Mouse (Mus musculus): ENCODE measurements around the gene Ucp3. TPM values are rescaled to one million over a fixed set of nuclear protein-coding genes. Genes with fewer than 3 reads are reported as not detected.

Gene Ucp3
- polyA plus RNA-seq, 1 experiment from 2014 or later: not detected

DNA sequence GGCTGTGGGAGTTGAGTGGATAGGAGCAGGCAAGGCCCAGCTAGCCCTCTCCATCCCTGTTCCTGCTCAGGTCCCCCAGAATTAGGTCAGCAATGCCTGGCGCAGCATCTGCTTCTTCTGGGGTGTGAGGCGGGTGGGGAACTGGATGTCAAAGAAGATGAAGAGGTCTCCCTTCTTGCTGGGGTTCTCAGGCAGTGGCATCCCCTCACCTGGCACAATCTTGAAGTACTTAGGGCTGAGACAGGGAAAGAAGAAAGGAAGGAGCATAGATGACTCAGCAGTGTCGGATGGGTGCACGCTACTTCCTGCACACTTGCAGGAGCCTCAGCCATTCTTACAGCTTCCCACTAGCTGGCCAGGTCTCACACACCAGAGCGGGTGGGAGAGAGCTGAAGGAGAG, 30.3 kb downstream of the Ucp3 start:
- H3K4me3 ChIP-seq (replicated peaks): no peak overlapping the region
- no peaks in the 10 kb centered on the region for H3K9me3 ChIP-seq
- WGBS: 88% methylated on average over 5 of the region's 5 CpGs
- H3K36me3 ChIP-seq: peaks cover 7% of the 10 kb centered on the region; the same call in 1 of the 2 replicates
- H3K4me2 ChIP-seq (replicated peaks): no peak overlapping the region
- 0 out of 2 replicates have a peak, but pooled peaks cover 4% of the 10 kb centered on the region for H3K4me1 ChIP-seq (replicated peaks)
- no peak for ATAC-seq
- no peak overlapping the region for H3K9ac ChIP-seq (replicated peaks)
- no peaks in the 10 kb centered on the region for H3K27me3 ChIP-seq
- H3K27ac ChIP-seq: no peak overlapping the region

DNA sequence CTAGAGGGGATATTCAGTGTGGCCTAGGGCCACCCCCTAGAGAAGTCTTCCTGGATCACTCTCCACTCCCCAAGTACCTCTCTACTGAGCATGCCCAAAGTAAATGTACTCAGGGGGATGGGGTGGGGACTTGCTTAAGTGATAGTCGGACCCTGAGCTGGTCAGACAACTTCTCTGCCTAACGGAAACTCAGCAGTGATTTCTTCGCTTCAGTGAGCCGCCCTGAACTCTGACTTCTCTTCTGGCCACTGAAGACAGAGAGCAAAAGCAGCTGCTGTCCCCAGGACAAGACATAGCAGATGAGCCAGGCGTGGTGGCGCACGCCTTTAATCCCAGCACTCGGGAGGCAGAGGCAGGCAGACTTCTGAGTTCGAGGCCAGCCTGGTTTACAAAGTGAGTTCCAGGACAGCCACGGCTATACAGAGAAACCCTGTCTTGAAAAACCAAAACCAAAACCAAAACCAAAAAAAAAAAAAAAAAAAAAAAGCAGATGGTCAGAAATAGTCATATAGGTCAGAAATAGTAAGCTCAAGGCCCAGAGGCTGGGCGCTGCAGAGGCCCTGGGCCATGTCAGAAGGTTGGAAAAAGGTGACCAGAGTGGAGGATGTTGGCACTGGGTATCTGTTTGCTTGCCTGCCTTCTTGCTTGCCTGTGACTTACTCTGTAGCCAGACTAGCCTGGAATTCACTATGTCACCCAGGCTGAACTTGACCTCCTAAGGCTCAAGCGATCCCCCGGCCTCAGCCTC, 32.1 kb downstream of the Ucp3 start:
- Histone ChIP-seq H3K36me3 (no peaks in the 10 kb centered on the region), H3K4me1 (replicated peaks) (0 out of 2 replicates have a peak, but pooled peaks cover 4% of the 10 kb centered on the region), H3K27me3 (no peaks in the 10 kb centered on the region), H3K4me3 (replicated peaks) (no peak overlapping the region), H3K9ac (replicated peaks) (no peak overlapping the region), H3K4me2 (replicated peaks) (no peak overlapping the region), H3K9me3 (no peaks in the 10 kb centered on the region), H3K27ac (no peak overlapping the region)
- 85% methylated on average over 13 of the region's 13 CpGs for WGBS
- no peak for ATAC-seq

- Histone ChIP-seq H3K27me3 (no peaks in the 10 kb centered on the region), H3K9me3 (no peaks in the 10 kb centered on the region), H3K4me2 (replicated peaks) (no peak overlapping the region), H3K4me3 (replicated peaks) (no peak overlapping the region), H3K4me1 (replicated peaks) (no peaks in the 10 kb centered on the region), H3K9ac (replicated peaks) (no peak overlapping the region), H3K27ac (no peak overlapping the region), H3K36me3 (no peaks in the 10 kb centered on the region)
- WGBS: 78% methylated on average over 4 of the region's 4 CpGs
- ATAC-seq: no peak
These were observed 33.7 kb downstream of the Ucp3 start for GRCm38 (mm10) chr7:100506494-100506893.

DNA sequence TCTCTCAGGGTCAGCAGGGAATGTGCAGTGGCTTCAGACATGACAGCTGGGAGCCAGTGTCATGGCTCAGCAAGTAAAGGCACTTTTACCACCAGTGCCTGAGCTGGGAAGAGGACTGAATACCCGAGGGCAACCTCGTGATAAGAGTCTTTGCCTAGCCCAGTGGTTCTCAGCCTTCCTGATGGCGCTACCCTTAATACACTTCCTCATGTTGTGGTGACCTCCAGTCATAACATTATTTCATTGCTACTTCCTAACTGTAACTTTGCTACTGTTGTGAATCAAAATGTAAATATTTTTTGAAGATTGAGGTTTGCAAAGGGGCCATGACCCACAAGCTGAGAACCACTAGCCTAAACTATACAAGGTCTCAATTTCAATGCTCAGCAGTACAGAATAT, 35.9 kb downstream of the Ucp3 start:
- H3K4me2 ChIP-seq (replicated peaks): no peak overlapping the region
- no peak overlapping the region for H3K27ac ChIP-seq
- no peaks in the 10 kb centered on the region for H3K36me3 ChIP-seq
- no peak overlapping the region for H3K4me3 ChIP-seq (replicated peaks)
- ATAC-seq: no peak
- H3K9ac ChIP-seq (replicated peaks): no peak overlapping the region
- no peaks in the 10 kb centered on the region for H3K27me3 ChIP-seq
- 82% methylated on average over 3 of the region's 3 CpGs for WGBS
- H3K4me1 ChIP-seq (replicated peaks): no peaks in the 10 kb centered on the region
- no peaks in the 10 kb centered on the region for H3K9me3 ChIP-seq

- Histone ChIP-seq H3K27ac (no peak overlapping the region), H3K27me3 (no peaks in the 10 kb centered on the region), H3K36me3 (no peaks in the 10 kb centered on the region), H3K4me2 (replicated peaks) (no peak overlapping the region), H3K9me3 (no peaks in the 10 kb centered on the region), H3K9ac (replicated peaks) (no peak overlapping the region), H3K4me3 (replicated peaks) (no peak overlapping the region), H3K4me1 (replicated peaks) (no peaks in the 10 kb centered on the region; the same call in 1 of the 2 replicates)
- no peak for ATAC-seq
- 83% methylated on average over 8 of the region's 8 CpGs for WGBS
These were observed 38.8 kb downstream of the Ucp3 start for GRCm38 (mm10) chr7:100511602-100512001.

DNA sequence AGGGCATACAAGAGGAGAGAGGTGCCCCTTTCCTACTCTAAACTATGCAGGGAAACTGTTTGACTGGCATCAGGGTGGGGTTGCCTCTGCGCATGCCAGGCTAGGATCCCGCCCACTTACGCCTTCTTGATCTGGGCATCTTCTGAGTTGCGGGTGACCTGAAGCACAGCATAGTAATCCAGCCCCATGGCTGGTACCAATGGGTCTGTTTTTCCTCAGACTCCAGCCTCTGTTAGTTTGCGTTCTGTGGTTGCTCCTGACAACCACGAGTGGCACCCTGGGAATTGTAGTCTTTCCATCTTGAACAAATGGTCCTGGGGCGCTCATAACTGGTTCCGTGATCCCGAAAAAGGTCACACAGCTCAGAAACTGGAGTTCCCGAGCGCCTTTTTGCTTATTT, 41.8 kb downstream of the Ucp3 start, which contains the start of gene Dnajb13:
Gene Dnajb13, minus strand, starts transcription at position 388 of the 400 bp plus-strand sequence.
- no peaks in the 10 kb centered on the region for H3K9me3 ChIP-seq
- H3K4me2 ChIP-seq (replicated peaks): peak within 1 kb of the TSS; percentile 17
- 42% methylated on average over 11 of the region's 11 CpGs for WGBS
- H3K27me3 ChIP-seq: no peaks in the 10 kb centered on the region
- H3K9ac ChIP-seq (replicated peaks): no peak within 1 kb of the TSS
- ATAC-seq: peak; percentile 60
- H3K4me1 ChIP-seq (replicated peaks): no peaks in the 10 kb centered on the region; the same call in 1 of the 2 replicates
- H3K27ac ChIP-seq: no peak within 1 kb of the TSS
- H3K4me3 ChIP-seq (replicated peaks): no peak within 1 kb of the TSS
- no peaks in the 10 kb centered on the region for H3K36me3 ChIP-seq

DNA sequence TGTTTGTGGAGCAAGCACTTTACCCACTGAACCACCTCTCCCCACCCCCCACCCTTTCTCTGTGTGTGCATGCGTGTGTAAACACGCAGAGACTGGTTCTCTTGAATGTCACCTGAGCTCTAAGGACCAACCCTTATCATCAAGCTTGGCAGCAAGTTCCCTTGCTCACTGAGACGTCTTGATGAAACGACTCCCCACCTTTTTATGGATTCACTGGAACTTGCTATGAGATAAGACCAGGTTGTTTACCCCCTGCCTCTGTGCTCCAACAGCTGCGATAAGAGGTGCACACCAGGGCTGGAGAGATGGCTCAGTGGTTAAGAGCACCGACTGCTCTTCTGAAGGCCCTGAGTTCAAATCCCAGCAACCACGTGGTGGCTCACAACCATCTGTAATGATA, 47.4 kb downstream of the Ucp3 start:
- WGBS: 73% methylated on average over 7 of the region's 7 CpGs
- H3K36me3 ChIP-seq: no peaks in the 10 kb centered on the region

DNA sequence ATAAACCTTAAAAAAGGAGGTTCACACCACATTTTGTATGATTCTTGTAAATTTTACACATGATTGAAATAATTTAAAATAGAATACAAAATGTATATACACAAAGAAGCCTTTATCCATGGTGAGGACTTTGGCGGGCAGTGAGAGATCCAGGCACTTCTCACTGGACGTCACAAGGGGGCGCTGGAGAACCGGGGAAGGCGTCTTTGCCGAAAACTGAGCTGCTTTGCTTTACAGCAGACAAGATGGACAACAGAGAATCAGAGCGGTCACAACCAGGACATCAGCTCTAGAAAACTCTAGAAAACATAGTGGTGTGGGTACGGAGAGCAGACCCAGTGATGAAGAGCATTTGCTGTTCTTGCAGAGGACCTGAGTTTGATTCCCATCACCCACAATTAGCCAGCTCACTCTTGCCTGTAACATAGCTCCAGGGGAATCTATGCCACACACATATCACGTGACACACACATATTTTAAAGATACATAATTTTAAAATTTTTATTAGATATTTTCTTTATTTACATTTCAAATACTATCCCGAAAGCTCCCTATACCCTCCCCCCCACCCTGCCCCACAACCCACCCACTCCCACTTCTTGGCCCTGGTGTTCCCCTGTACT, 48.0 kb downstream of the Ucp3 start:
- Histone ChIP-seq H3K27me3 (no peaks in the 10 kb centered on the region), H3K9me3 (no peaks in the 10 kb centered on the region), H3K4me2 (replicated peaks) (no peak overlapping the region; the same call in 1 of the 2 replicates), H3K27ac (no peak overlapping the region), H3K4me3 (replicated peaks) (no peak overlapping the region), H3K36me3 (no peaks in the 10 kb centered on the region), H3K9ac (replicated peaks) (no peak overlapping the region), H3K4me1 (replicated peaks) (no peaks in the 10 kb centered on the region)
- peak; percentile 72 for ATAC-seq
- 21% methylated on average over 10 of the region's 10 CpGs for WGBS

More for the DNA sequence above, 47.4 kb downstream of the Ucp3 start:
- Histone ChIP-seq H3K27me3 (no peaks in the 10 kb centered on the region), H3K4me3 (replicated peaks) (no peak overlapping the region), H3K9ac (replicated peaks) (no peak overlapping the region), H3K9me3 (no peaks in the 10 kb centered on the region), H3K4me2 (replicated peaks) (no peak overlapping the region), H3K4me1 (replicated peaks) (no peaks in the 10 kb centered on the region), H3K27ac (no peak overlapping the region)
- no peak for ATAC-seq

- WGBS: 75% methylated on average over 3 of the region's 3 CpGs
These were observed 49.4 kb downstream of the Ucp3 start for GRCm38 (mm10) chr7:100522222-100522621.

DNA sequence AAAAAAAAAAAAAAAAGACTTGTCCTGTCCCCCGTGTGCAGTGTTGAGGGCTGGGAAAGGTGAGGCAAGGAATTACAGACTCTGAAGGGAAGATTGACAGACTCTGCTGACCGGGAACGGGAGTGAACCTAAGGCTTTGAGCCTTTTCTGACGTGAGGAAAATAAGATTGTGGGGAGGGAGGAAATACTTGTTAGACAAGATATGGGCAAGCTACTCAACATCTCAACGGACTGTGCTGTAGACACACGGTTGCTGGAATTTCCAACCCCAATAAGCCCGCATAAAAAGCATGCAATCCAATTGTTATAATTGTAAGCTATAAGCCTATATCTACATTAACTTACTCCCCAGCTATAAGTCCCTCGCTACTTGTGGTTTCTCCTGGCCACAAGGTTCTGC, 51.9 kb downstream of the Ucp3 start:
- 79% methylated on average over 8 of the region's 8 CpGs for WGBS
- Histone ChIP-seq H3K27ac (no peak overlapping the region), H3K36me3 (no peaks in the 10 kb centered on the region)

More at GRCm38 (mm10) chr7:100522222-100522621, 49.4 kb downstream of the Ucp3 start:
- no peak overlapping the region for H3K4me2 ChIP-seq (replicated peaks)
- H3K4me1 ChIP-seq (replicated peaks): no peaks in the 10 kb centered on the region
- no peaks in the 10 kb centered on the region for H3K27me3 ChIP-seq
- no peaks in the 10 kb centered on the region for H3K9me3 ChIP-seq
- no peak overlapping the region for H3K9ac ChIP-seq (replicated peaks)
- no peak overlapping the region for H3K27ac ChIP-seq
- H3K36me3 ChIP-seq: no peaks in the 10 kb centered on the region
- ATAC-seq: no peak
- H3K4me3 ChIP-seq (replicated peaks): no peak overlapping the region

DNA sequence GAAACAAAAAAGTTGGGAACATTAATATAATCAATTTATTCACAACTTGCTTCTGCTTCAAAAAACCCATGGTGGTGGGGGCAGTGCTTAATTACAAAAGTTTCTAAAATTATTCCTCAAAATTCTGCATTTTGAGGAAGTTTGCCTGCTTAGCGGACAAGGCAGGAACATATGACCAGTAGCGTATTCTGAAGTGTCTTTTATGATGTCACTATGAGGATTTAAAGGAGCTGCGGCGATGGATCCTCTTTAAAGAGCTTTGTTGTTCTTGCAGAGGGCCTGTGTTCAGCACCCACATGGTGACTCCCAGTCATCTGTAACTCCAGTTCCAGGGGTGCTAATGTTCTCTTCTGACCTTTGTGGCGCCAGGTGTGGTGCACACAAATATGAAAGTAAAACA, 58.0 kb downstream of the Ucp3 start:
- H3K9me3 ChIP-seq: no peaks in the 10 kb centered on the region
- ATAC-seq: no peak

More for the DNA sequence above, 51.9 kb downstream of the Ucp3 start:
- Histone ChIP-seq H3K4me1 (replicated peaks) (no peaks in the 10 kb centered on the region), H3K9me3 (no peaks in the 10 kb centered on the region), H3K27me3 (no peaks in the 10 kb centered on the region), H3K9ac (replicated peaks) (no peak overlapping the region), H3K4me2 (replicated peaks) (no peak overlapping the region), H3K4me3 (replicated peaks) (no peak overlapping the region)
- ATAC-seq: no peak

GRCm38 (mm10) chr7:100533503-100533902, 60.7 kb downstream of the Ucp3 start:
- H3K9ac ChIP-seq (replicated peaks): no peak overlapping the region
- no peaks in the 10 kb centered on the region for H3K36me3 ChIP-seq
- H3K4me3 ChIP-seq (replicated peaks): no peak overlapping the region
- H3K4me2 ChIP-seq (replicated peaks): no peak overlapping the region
- WGBS: 77% methylated on average over 2 of the region's 2 CpGs
- H3K27me3 ChIP-seq: no peaks in the 10 kb centered on the region
- ATAC-seq: no peak
- H3K4me1 ChIP-seq (replicated peaks): peaks cover 12% of the 10 kb centered on the region
- H3K27ac ChIP-seq: no peak overlapping the region
- H3K9me3 ChIP-seq: no peaks in the 10 kb centered on the region

More for the DNA sequence above, 58.0 kb downstream of the Ucp3 start:
- H3K9ac ChIP-seq (replicated peaks): no peak overlapping the region
- no peak overlapping the region for H3K4me2 ChIP-seq (replicated peaks)
- no peaks in the 10 kb centered on the region for H3K27me3 ChIP-seq
- 93% methylated on average over 5 of the region's 5 CpGs for WGBS
- H3K4me3 ChIP-seq (replicated peaks): no peak overlapping the region
- no peaks in the 10 kb centered on the region for H3K4me1 ChIP-seq (replicated peaks)
- H3K27ac ChIP-seq: no peak overlapping the region
- no peaks in the 10 kb centered on the region for H3K36me3 ChIP-seq

Measured in midbrain, embryonic 13.5 days (tissue).